Comparison of ENCODE assay signal across 16 mouse cellular contexts in the genomic region with DNA sequence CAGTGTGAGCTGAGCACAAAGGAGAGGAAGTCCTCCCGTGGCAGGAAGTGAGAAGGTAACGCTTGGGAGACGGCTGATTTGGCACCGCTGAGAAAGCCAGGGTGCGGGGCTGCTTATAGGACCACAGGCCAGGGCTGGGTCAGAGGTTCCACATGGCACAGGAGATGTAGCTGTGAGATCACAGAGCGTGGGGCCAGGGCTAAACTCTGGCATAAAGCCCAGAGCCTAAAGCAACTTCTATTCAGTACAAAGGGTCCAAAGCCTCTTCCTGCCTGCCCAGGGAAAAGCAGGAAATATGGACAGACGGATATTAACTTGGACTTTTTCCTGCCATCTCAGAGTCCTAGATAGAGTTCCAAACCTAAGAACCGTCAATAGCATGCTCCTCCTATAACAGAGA.
DNase-seq lines count a peak whose midpoint lies in the region; ATAC-seq and TF ChIP-seq lines count a peak whose summit lies in the region.
"Had no signal": no experiment of that assay in that cellular context is flagged by ENCODE, and none has a peak within 500 bp of the region (broad histone marks: within the 10 kb centered on the region; RNA-seq: fewer than 3 reads in every experiment).

No protein-coding gene starts in this region.

- no peak for DNase-seq in heart, adult 11 months
- DNase-seq in lung, embryonic 14.5 days, result peak; percentile 76
- no peak for DNase-seq in lung, postnatal 14 days
- DNase-seq in gastrocnemius, adult 18-20 months (ENCODE audit: low spot score), result no peak
- DNase-seq: adrenal gland, adult 2 months; cerebellum, adult 11-12 months; liver; right cerebral cortex, postnatal 25 days had no signal

- no peaks in the 10 kb centered on the region for H3K27me3 ChIP-seq in heart, embryonic 13.5 days (replicated peaks)
- H3K27me3 ChIP-seq in lung, embryonic 14.5 days (ENCODE audit: insufficient read depth, low read length), result no peaks in the 10 kb centered on the region
- H3K27me3 ChIP-seq in intestine, postnatal 0 days (replicated peaks; ENCODE audit: control insufficient read depth, insufficient read depth, low read length), result no peaks in the 10 kb centered on the region
- no peaks in the 10 kb centered on the region for H3K27me3 ChIP-seq in stomach, embryonic 14.5 days (ENCODE audit: control insufficient read depth, insufficient read depth, low read length)
- H3K27me3 ChIP-seq in forebrain, embryonic 12.5 days, result no peaks in the 10 kb centered on the region
- H3K27me3 ChIP-seq: forebrain, embryonic 13.5 days; kidney, embryonic 15.5 days; midbrain, embryonic 12.5 days had no signal

- H3K4me3 ChIP-seq in heart, embryonic 13.5 days, result no peak overlapping the region
- H3K4me3 ChIP-seq in lung, embryonic 14.5 days (ENCODE audit: low read depth, low read length), result no peak overlapping the region
- H3K4me3 ChIP-seq in intestine, postnatal 0 days (ENCODE audit: low read depth, low read length), result no peak overlapping the region
- H3K4me3 ChIP-seq in stomach, embryonic 14.5 days (ENCODE audit: low read depth, low read length), result no peak overlapping the region
- H3K4me3 ChIP-seq in forebrain, embryonic 12.5 days (replicated peaks), result no peak overlapping the region
- H3K4me3 ChIP-seq: forebrain, embryonic 13.5 days; kidney, embryonic 15.5 days; midbrain, embryonic 12.5 days; myocyte had no signal

- H3K9me3 ChIP-seq in heart, embryonic 13.5 days, result no peaks in the 10 kb centered on the region
- no peaks in the 10 kb centered on the region for H3K9me3 ChIP-seq in lung, embryonic 14.5 days (ENCODE audit: low read depth, low read length)
- no peaks in the 10 kb centered on the region for H3K9me3 ChIP-seq in intestine, postnatal 0 days (ENCODE audit: control insufficient read depth)
- H3K9me3 ChIP-seq in stomach, embryonic 14.5 days (ENCODE audit: control insufficient read depth, low read depth, low read length), result no peaks in the 10 kb centered on the region
- no peaks in the 10 kb centered on the region for H3K9me3 ChIP-seq in forebrain, embryonic 12.5 days
- H3K9me3 ChIP-seq: forebrain, embryonic 13.5 days; kidney, embryonic 15.5 days; midbrain, embryonic 12.5 days had no signal

- H3K4me2 ChIP-seq in heart, embryonic 13.5 days, result peak overlapping the region; percentile 39
- peak overlapping the region; percentile 39 for H3K4me2 ChIP-seq in lung, embryonic 14.5 days
- H3K4me2 ChIP-seq in intestine, postnatal 0 days (replicated peaks; ENCODE audit: low read depth), result no peak overlapping the region
- H3K4me2 ChIP-seq in stomach, embryonic 14.5 days (replicated peaks; ENCODE audit: low read depth, low read length), result no peak overlapping the region
- no peak overlapping the region for H3K4me2 ChIP-seq in forebrain, embryonic 12.5 days
- H3K4me2 ChIP-seq: forebrain, embryonic 13.5 days; kidney, embryonic 15.5 days; midbrain, embryonic 12.5 days had no signal

- peak overlapping the region; percentile 44 for H3K9ac ChIP-seq in heart, embryonic 13.5 days
- H3K9ac ChIP-seq in lung, embryonic 14.5 days, result no peak overlapping the region
- no peak overlapping the region for H3K9ac ChIP-seq in intestine, postnatal 0 days (ENCODE audit: low read depth, low read length)
- no peak overlapping the region for H3K9ac ChIP-seq in stomach, embryonic 14.5 days (replicated peaks; ENCODE audit: low read depth, low read length)
- no peak overlapping the region for H3K9ac ChIP-seq in forebrain, embryonic 12.5 days
- H3K9ac ChIP-seq: forebrain, embryonic 13.5 days; kidney, embryonic 15.5 days; midbrain, embryonic 12.5 days had no signal

- H3K4me1 ChIP-seq in heart, embryonic 13.5 days, result peaks cover 77% of the 10 kb centered on the region
- peaks cover 45% of the 10 kb centered on the region for H3K4me1 ChIP-seq in lung, embryonic 14.5 days (ENCODE audit: insufficient read depth)
- 0 out of 2 replicates have a peak, but pooled peaks cover 4% of the 10 kb centered on the region for H3K4me1 ChIP-seq in intestine, postnatal 0 days (replicated peaks; ENCODE audit: control insufficient read depth, insufficient read depth, low read length)
- H3K4me1 ChIP-seq in stomach, embryonic 14.5 days (ENCODE audit: control insufficient read depth, insufficient read depth, low read length), result peaks cover 21% of the 10 kb centered on the region
- peaks cover 3% of the 10 kb centered on the region; the same call in 1 of the 2 replicates for H3K4me1 ChIP-seq in forebrain, embryonic 12.5 days

- peak overlapping the region; percentile 80 for H3K27ac ChIP-seq in heart, embryonic 13.5 days (replicated peaks)
- peak overlapping the region; percentile 87 for H3K27ac ChIP-seq in lung, embryonic 14.5 days (ENCODE audit: low read depth)
- H3K27ac ChIP-seq in intestine, postnatal 0 days (ENCODE audit: low read depth, low read length), result peak overlapping the region; percentile 35; the same call in 1 of the 2 replicates
- peak overlapping the region; percentile 75 for H3K27ac ChIP-seq in stomach, embryonic 14.5 days (ENCODE audit: low read length)
- no peak overlapping the region for H3K27ac ChIP-seq in forebrain, embryonic 12.5 days
- H3K27ac ChIP-seq: forebrain, embryonic 13.5 days; kidney, embryonic 15.5 days; midbrain, embryonic 12.5 days had no signal

- ATAC-seq in heart, embryonic 13.5 days (ENCODE audit: extremely low read depth, insufficient number of reproducible peaks, low FRiP score, low TSS enrichment), result no peak
- peak; percentile 36 for ATAC-seq in lung, embryonic 14.5 days (ENCODE audit: insufficient read depth)
- ATAC-seq in intestine, postnatal 0 days, result no peak
- no peak for ATAC-seq in stomach, embryonic 14.5 days (ENCODE audit: insufficient number of reproducible peaks, insufficient read depth, low FRiP score, low read depth)
- no peak for ATAC-seq in forebrain, embryonic 12.5 days (ENCODE audit: low FRiP score)
- ATAC-seq: forebrain, embryonic 13.5 days had no signal

- no peaks in the 10 kb centered on the region for H3K36me3 ChIP-seq in heart, embryonic 13.5 days
- no peaks in the 10 kb centered on the region for H3K36me3 ChIP-seq in lung, embryonic 14.5 days (ENCODE audit: insufficient read depth)
- H3K36me3 ChIP-seq in intestine, postnatal 0 days (ENCODE audit: control insufficient read depth, insufficient read depth), result no peaks in the 10 kb centered on the region
- H3K36me3 ChIP-seq in stomach, embryonic 14.5 days (ENCODE audit: control insufficient read depth, insufficient read depth, low read length), result no peaks in the 10 kb centered on the region
- no peaks in the 10 kb centered on the region for H3K36me3 ChIP-seq in forebrain, embryonic 12.5 days (replicated peaks)
- H3K36me3 ChIP-seq: kidney, embryonic 15.5 days; midbrain, embryonic 12.5 days had no signal

- WGBS in heart, embryonic 13.5 days, result 36% methylated on average over 8 of the region's 8 CpGs
- WGBS in lung, embryonic 14.5 days, result 50% methylated on average over 8 of the region's 8 CpGs
- 56% methylated on average over 8 of the region's 8 CpGs for WGBS in intestine, postnatal 0 days
- WGBS in stomach, embryonic 14.5 days, result 63% methylated on average over 8 of the region's 8 CpGs
- WGBS in forebrain, embryonic 12.5 days, result 82% methylated on average over 8 of the region's 8 CpGs

- no peak for TF ChIP-seq CTCF in lung, embryonic 14.5 days (IDR thresholded peaks at IDR 0.05; ENCODE audit: low read depth)
- TF ChIP-seq CTCF in intestine, postnatal 0 days (IDR thresholded peaks at IDR 0.05; ENCODE audit: low read depth), result no peak

Comparison
In these comparisons a context has a peak if more than half of its experiments do, and no peak if none do; other contexts are left out.
1. H3K4me2 ChIP-seq: peak in heart, embryonic 13.5 days (single experiment) and lung, embryonic 14.5 days (single experiment); none in intestine, postnatal 0 days (single experiment), stomach, embryonic 14.5 days (single experiment) and forebrain, embryonic 12.5 days (single experiment).